In genomic region chr11:107327326-107327725, GRCm38 (mm10) we compare ENCODE assay signal across 19 mouse cellular contexts.
A peak's percentile ranks its signal among the peaks of the same experiment; 100 is the strongest.
DNase-seq lines count a peak whose midpoint lies in the region; ATAC-seq and TF ChIP-seq lines count a peak whose summit lies in the region.
"Had no signal": no experiment of that assay in that cellular context is flagged by ENCODE, and none has a peak within 500 bp of the region (broad histone marks: within the 10 kb centered on the region; RNA-seq: fewer than 3 reads in every experiment).

No protein-coding gene starts in this region.

- no peak for TF ChIP-seq CTCF in midbrain, postnatal 0 days (IDR thresholded peaks at IDR 0.05)

- H3K27me3 ChIP-seq in midbrain, postnatal 0 days (ENCODE audit: insufficient read depth, low read length), result no peaks in the 10 kb centered on the region
- H3K27me3 ChIP-seq in midbrain, embryonic 14.5 days (ENCODE audit: control insufficient read depth, insufficient read depth, low read length), result no peaks in the 10 kb centered on the region
- H3K27me3 ChIP-seq: forebrain, embryonic 12.5 days; megakaryocyte, embryonic 14.5 days had no signal

- H3K36me3 ChIP-seq in midbrain, postnatal 0 days (ENCODE audit: insufficient read depth, low read length), result no peaks in the 10 kb centered on the region
- H3K36me3 ChIP-seq in midbrain, embryonic 14.5 days (ENCODE audit: control insufficient read depth, insufficient read depth, low read length), result no peaks in the 10 kb centered on the region

- peaks cover 5% of the 10 kb centered on the region; the same call in 1 of the 2 replicates for H3K4me1 ChIP-seq in midbrain, postnatal 0 days (ENCODE audit: insufficient read depth, low read length)
- peaks cover 10% of the 10 kb centered on the region; the same call in 1 of the 2 replicates for H3K4me1 ChIP-seq in midbrain, embryonic 14.5 days (ENCODE audit: control insufficient read depth, insufficient read depth, low read length)
- H3K4me1 ChIP-seq: limb, embryonic 10.5 days had no signal

- H3K4me2 ChIP-seq in midbrain, postnatal 0 days (ENCODE audit: low read depth, low read length, poor library complexity, severe bottlenecking), result no peak overlapping the region
- no peak overlapping the region for H3K4me2 ChIP-seq in midbrain, embryonic 14.5 days (ENCODE audit: low read length)
- H3K4me2 ChIP-seq: forebrain, embryonic 12.5 days; hindbrain, embryonic 14.5 days had no signal

- no peaks in the 10 kb centered on the region for H3K9me3 ChIP-seq in midbrain, postnatal 0 days (ENCODE audit: low read length)
- no peaks in the 10 kb centered on the region for H3K9me3 ChIP-seq in midbrain, embryonic 14.5 days (ENCODE audit: control insufficient read depth, low read length)
- H3K9me3 ChIP-seq: forebrain, embryonic 12.5 days; limb, embryonic 10.5 days had no signal

- WGBS in midbrain, postnatal 0 days, result 77% methylated on average over 10 of the region's 10 CpGs
- WGBS in midbrain, embryonic 14.5 days, result 79% methylated on average over 10 of the region's 10 CpGs

- DNase-seq in cerebellum, postnatal 14 days, result peak; percentile 33 to 60
- peak; percentile 36 to 60 for DNase-seq in heart, adult 9 months (ENCODE audit: low spot score in 2 of 2)
- no peak for DNase-seq in heart, postnatal 4 days
- DNase-seq in midbrain, postnatal 0 days (ENCODE audit: low spot score), result peak; percentile 13
- no peak for DNase-seq in midbrain, embryonic 14.5 days
- DNase-seq in layer of hippocampus, adult 9-10 months (ENCODE audit: low spot score), result no peak
- DNase-seq: adrenal gland, postnatal 25 days; kidney, adult 9 months; layer of hippocampus, adult 9-11 months; lung, postnatal 10 days; thymus, postnatal 14 days had no signal

- ATAC-seq in cerebellum, adult (ENCODE audit: insufficient number of reproducible peaks, low FRiP score, low TSS enrichment), result no peak
- ATAC-seq in midbrain, postnatal 0 days (ENCODE audit: low FRiP score), result no peak
- no peak for ATAC-seq in midbrain, embryonic 14.5 days (ENCODE audit: low FRiP score, low TSS enrichment)
- ATAC-seq: activated CD4-positive, CD25-positive, alpha-beta regulatory T cell, adult 4 months; CD4-positive, CD25-positive, alpha-beta regulatory T cell, adult 4 months had no signal

- no peak overlapping the region for H3K9ac ChIP-seq in midbrain, postnatal 0 days (replicated peaks; ENCODE audit: low read length, poor library complexity, severe bottlenecking)
- no peak overlapping the region for H3K9ac ChIP-seq in midbrain, embryonic 14.5 days (replicated peaks; ENCODE audit: low read length)
- H3K9ac ChIP-seq: forebrain, embryonic 12.5 days; hindbrain, embryonic 14.5 days; liver, embryonic 14.5 days had no signal

- H3K4me3 ChIP-seq in midbrain, postnatal 0 days (ENCODE audit: low read depth, low read length), result no peak overlapping the region
- H3K4me3 ChIP-seq in midbrain, embryonic 14.5 days (replicated peaks; ENCODE audit: low read depth, low read length), result no peak overlapping the region
- H3K4me3 ChIP-seq: forebrain, embryonic 12.5 days; limb, embryonic 10.5 days; megakaryocyte, embryonic 14.5 days had no signal

- H3K27ac ChIP-seq in midbrain, postnatal 0 days (ENCODE audit: low read depth, low read length), result no peak overlapping the region
- no peak overlapping the region for H3K27ac ChIP-seq in midbrain, embryonic 14.5 days (replicated peaks; ENCODE audit: low read depth, low read length)
- H3K27ac ChIP-seq: forebrain, embryonic 12.5 days; hindbrain, embryonic 14.5 days; limb, embryonic 10.5 days; liver, embryonic 14.5 days had no signal

Comparison
In these comparisons a context has a peak if more than half of its experiments do, and no peak if none do; other contexts are left out.
1. DNase-seq: peak in cerebellum, postnatal 14 days (2 of 2), heart, adult 9 months (2 of 2) and midbrain, postnatal 0 days (single experiment); none in heart, postnatal 4 days (single experiment), midbrain, embryonic 14.5 days (single experiment) and layer of hippocampus, adult 9-10 months (single experiment).